ENCODE assay signal across 28 mouse cellular contexts in the genomic region with DNA sequence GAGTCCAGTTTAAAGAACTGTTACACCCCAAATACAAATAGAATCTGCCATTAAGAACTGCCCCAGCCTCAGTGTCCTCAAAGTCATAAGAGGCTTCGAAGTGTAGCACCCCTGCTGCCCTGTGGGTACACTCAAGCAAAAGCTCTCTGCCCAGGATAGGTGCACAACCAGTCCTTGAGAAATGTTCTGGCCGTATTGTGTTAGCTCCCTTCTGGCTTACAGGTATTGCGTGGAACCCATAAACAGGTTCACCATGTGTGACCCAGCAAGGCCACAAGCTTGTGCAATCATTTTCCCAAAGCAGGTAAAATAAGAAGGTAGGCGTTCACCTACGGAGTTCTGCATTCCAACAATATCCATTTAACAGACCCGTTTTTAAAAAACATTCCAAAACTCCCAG. TPM values are rescaled to one million over a fixed set of nuclear protein-coding genes. Genes with fewer than 3 reads are reported as not detected.
DNase-seq lines count a peak whose midpoint lies in the region; ATAC-seq and TF ChIP-seq lines count a peak whose summit lies in the region.
"Had no signal": no experiment of that assay in that cellular context is flagged by ENCODE, and none has a peak within 500 bp of the region (broad histone marks: within the 10 kb centered on the region; RNA-seq: fewer than 3 reads in every experiment).

No protein-coding gene starts in this region.

- peaks cover 48% of the 10 kb centered on the region for H3K4me1 ChIP-seq in heart, embryonic 10.5 days
- peaks cover 53% of the 10 kb centered on the region for H3K4me1 ChIP-seq in heart, embryonic 13.5 days
- H3K4me1 ChIP-seq in heart, postnatal 0 days (ENCODE audit: control insufficient read depth, insufficient read depth), result peaks cover 44% of the 10 kb centered on the region

- 91% methylated on average over 6 of the region's 6 CpGs for WGBS in heart, embryonic 10.5 days
- WGBS in heart, embryonic 13.5 days, result 83% methylated on average over 6 of the region's 6 CpGs
- 86% methylated on average over 6 of the region's 6 CpGs for WGBS in heart, postnatal 0 days

- no peaks in the 10 kb centered on the region for H3K36me3 ChIP-seq in heart, embryonic 10.5 days
- no peaks in the 10 kb centered on the region for H3K36me3 ChIP-seq in heart, embryonic 13.5 days
- no peaks in the 10 kb centered on the region for H3K36me3 ChIP-seq in heart, postnatal 0 days (replicated peaks; ENCODE audit: control insufficient read depth, insufficient read depth, low read length)
- H3K36me3 ChIP-seq: embryonic facial prominence, embryonic 12.5 days; embryonic facial prominence, embryonic 15.5 days; forebrain, embryonic 12.5 days; forebrain, embryonic 15.5 days; G1E had no signal

- TF ChIP-seq EP300 in heart, postnatal 0 days (IDR thresholded peaks at IDR 0.05; ENCODE audit: low read depth), result no peak

- no peak for ATAC-seq in heart, embryonic 13.5 days (ENCODE audit: extremely low read depth, insufficient number of reproducible peaks, low FRiP score, low TSS enrichment)
- no peak for ATAC-seq in heart, postnatal 0 days (ENCODE audit: insufficient read depth, low read depth)
- ATAC-seq: forebrain, embryonic 15.5 days; hindbrain, postnatal 0 days; inflammation-experienced regulatory T-cells, adult 6 months; intestine, embryonic 16.5 days; Patski had no signal

- H3K27me3 ChIP-seq in heart, embryonic 10.5 days (ENCODE audit: insufficient read depth, poor library complexity, severe bottlenecking), result no peaks in the 10 kb centered on the region
- no peaks in the 10 kb centered on the region for H3K27me3 ChIP-seq in heart, embryonic 13.5 days (replicated peaks)
- H3K27me3 ChIP-seq in heart, postnatal 0 days (ENCODE audit: control insufficient read depth, insufficient read depth, low read length), result no peaks in the 10 kb centered on the region
- H3K27me3 ChIP-seq: CH12.LX; embryonic facial prominence, embryonic 12.5 days; embryonic facial prominence, embryonic 15.5 days; Patski had no signal

- DNase-seq in heart, embryonic 10.5 days (ENCODE audit: low spot score), result peak; percentile 69
- no peak for DNase-seq in heart, adult 8-10 months (ENCODE audit: low spot score)
- no peak for DNase-seq in heart, postnatal 10 days
- no peak for DNase-seq in heart, postnatal 0 days (ENCODE audit: low spot score)
- DNase-seq in heart, postnatal 4 days, result no peak
- DNase-seq in embryo, embryonic 10.5 days (ENCODE audit: low spot score), result no peak
- DNase-seq: adrenal gland, postnatal 10 days; adrenal gland, postnatal 36 days; B cell, adult 2 months; cerebellum, adult 18-20 months; cerebellum, adult 9-10 months; cerebellum, postnatal 14 days; gastrocnemius, postnatal 25 days; heart, postnatal 36 days; kidney, adult 18-20 months; kidney, adult 9 months had no signal

- no peak overlapping the region for H3K9ac ChIP-seq in heart, embryonic 13.5 days
- no peak overlapping the region for H3K9ac ChIP-seq in heart, postnatal 0 days (replicated peaks; ENCODE audit: low read depth, low read length)
- H3K9ac ChIP-seq: embryonic facial prominence, embryonic 12.5 days; embryonic facial prominence, embryonic 15.5 days; forebrain, embryonic 12.5 days; forebrain, embryonic 15.5 days; hindbrain, embryonic 14.5 days had no signal

- no peak for TF ChIP-seq CTCF in heart, postnatal 0 days (IDR thresholded peaks at IDR 0.05; ENCODE audit: low read depth)

- H3K27ac ChIP-seq in heart, embryonic 10.5 days, result peak overlapping the region; percentile 70
- H3K27ac ChIP-seq in heart, embryonic 13.5 days (replicated peaks), result peak overlapping the region; percentile 74
- peak overlapping the region; percentile 99 for H3K27ac ChIP-seq in heart, postnatal 0 days (ENCODE audit: low read depth)
- H3K27ac ChIP-seq: embryonic facial prominence, embryonic 12.5 days; embryonic facial prominence, embryonic 15.5 days; forebrain, embryonic 12.5 days; forebrain, embryonic 15.5 days; hindbrain, embryonic 14.5 days; hindbrain, postnatal 0 days had no signal

- H3K9me3 ChIP-seq in heart, embryonic 10.5 days, result no peaks in the 10 kb centered on the region
- H3K9me3 ChIP-seq in heart, embryonic 13.5 days, result no peaks in the 10 kb centered on the region
- no peaks in the 10 kb centered on the region for H3K9me3 ChIP-seq in heart, postnatal 0 days (replicated peaks; ENCODE audit: control insufficient read depth, low read length)
- H3K9me3 ChIP-seq: embryonic facial prominence, embryonic 12.5 days; embryonic facial prominence, embryonic 15.5 days; forebrain, embryonic 12.5 days; forebrain, embryonic 15.5 days; G1E had no signal

- intact Hi-C loops in heart, postnatal 10 days (cut with DNase I), result no loop called here

- no peak overlapping the region for H3K4me3 ChIP-seq in heart, embryonic 10.5 days
- no peak overlapping the region for H3K4me3 ChIP-seq in heart, embryonic 13.5 days
- H3K4me3 ChIP-seq in heart, postnatal 0 days (ENCODE audit: low read depth, low read length), result no peak overlapping the region
- H3K4me3 ChIP-seq: embryonic facial prominence, embryonic 12.5 days; embryonic facial prominence, embryonic 15.5 days; forebrain, embryonic 12.5 days; forebrain, embryonic 15.5 days had no signal

- H3K4me2 ChIP-seq in heart, embryonic 13.5 days, result peak overlapping the region; percentile 69
- H3K4me2 ChIP-seq in heart, postnatal 0 days (ENCODE audit: low read depth, low read length), result no peak overlapping the region
- H3K4me2 ChIP-seq: embryonic facial prominence, embryonic 12.5 days; forebrain, embryonic 12.5 days; forebrain, embryonic 15.5 days; hindbrain, embryonic 14.5 days had no signal

RNA-seq across cellular contexts. Expression of gene Crybg3, which starts 3.5 kb away (rescaled TPM):
- 11.4 and 17.5 TPM in 2 replicates for polyA plus RNA-seq in heart, embryonic 10.5 days (2016; fragmentation: Nextera tagmentation; extraction: Ambion mirVana)
- 10 to 100 TPM; 71.6 to 83.9 (median 77.2) TPM for total RNA-seq in heart, adult 8-10 months (2022)
- polyA plus RNA-seq in heart, embryonic 13.5 days (2015; fragmentation: Nextera tagmentation; extraction: Ambion mirVana), result 10.3 and 12.3 TPM in 2 replicates
- total RNA-seq in heart, postnatal 10 days (2021), result 10 to 100 TPM; 61.9 to 64.6 TPM
- 26.9 and 40.0 TPM in 2 replicates for total RNA-seq in heart, postnatal 0 days (2014; rRNA removed; ENCODE audit: low replicate concordance)
- 8.9 and 9.2 TPM in 2 replicates for polyA plus RNA-seq in heart, postnatal 0 days (2015; fragmentation: Nextera tagmentation; extraction: Ambion mirVana)
- total RNA-seq in heart, postnatal 4 days (2021), result 10 to 100 TPM; 85.5 to 86.4 TPM

RNA-seq across cellular contexts. Expression of gene Arl6, which starts 41.9 kb away (rescaled TPM):
- 22.6 and 24.0 TPM in 2 replicates for polyA plus RNA-seq in heart, embryonic 10.5 days (2016; fragmentation: Nextera tagmentation; extraction: Ambion mirVana)
- total RNA-seq in heart, adult 8-10 months (2022), result 1 to 10 TPM; 4.1 to 5.5 (median 4.8) TPM
- polyA plus RNA-seq in heart, embryonic 13.5 days (2015; fragmentation: Nextera tagmentation; extraction: Ambion mirVana), result 18.5 and 21.3 TPM in 2 replicates
- 1 to 10 TPM; 7.1 to 8.7 TPM for total RNA-seq in heart, postnatal 10 days (2021)
- total RNA-seq in heart, postnatal 0 days (2014; rRNA removed; ENCODE audit: low replicate concordance), result 8.7 and 9.8 TPM in 2 replicates
- 18.2 and 18.6 TPM in 2 replicates for polyA plus RNA-seq in heart, postnatal 0 days (2015; fragmentation: Nextera tagmentation; extraction: Ambion mirVana)
- total RNA-seq in heart, postnatal 4 days (2021), result 1 to 10 TPM; 6.4 to 8.8 TPM
